Mouse (Mus musculus) cerebellum, adult 2 months (tissue): ENCODE data around the gene Nop58.

Experiments
- CTCF ChIP-seq: fragments of 200-500 bp; IDR thresholded peaks from 2 replicates; pipeline ENCODE4 v1.5.1; 2011; ENCODE audit warnings: low read depth, mild to moderate bottlenecking, control low read depth, low read length, moderate library complexity, borderline replicate concordance; ENCODE audit not compliant: insufficient read depth
- POLR2A ChIP-seq: fragments of 200-500 bp; IDR thresholded peaks from 2 replicates; pipeline ENCODE4 v1.6.1; 2011; ENCODE audit warnings: low read length, control low read depth, borderline replicate concordance; ENCODE audit not compliant: insufficient read depth

- no peak for TF ChIP-seq POLR2A
- no peak for TF ChIP-seq CTCF
Measured at GRCm38 (mm10) chr1:59683926-59684818, 599 bp upstream of the Nop58 start.
